Mouse (Mus musculus) heart, postnatal 0 days (tissue): Measurements from ENCODE around the gene Baiap3. TPM values are rescaled to one million over a fixed set of nuclear protein-coding genes. Genes with fewer than 3 reads are reported as not detected.
A peak's percentile ranks its signal among the peaks of the same experiment; 100 is the strongest.

ENCODE experiments used
- ATAC-seq: fragments of 200-750 bp; cut with Nextera tagmentation; 2 replicates; pipeline ENCODE4 v1.8.0; 2017; ENCODE audit warnings: low read depth, moderate number of reproducible peaks, moderate library complexity; ENCODE audit not compliant: insufficient read depth
- DNase-seq: peaks from one replicate; pipeline ENCODE4 v3.0.0-alpha.2; 2016; ENCODE audit warnings: low spot score
- H3K27ac ChIP-seq: fragments of 300-500 bp; sonication (generic); 2 replicates; pipeline ENCODE4 v1.5.1; 2014; ENCODE audit warnings: low read depth, mild to moderate bottlenecking
- H3K27me3 ChIP-seq: fragments of 300-500 bp; sonication (generic); 2 replicates; pipeline ENCODE4 v1.6.1; 2014; ENCODE audit warnings: low read length, mixed read lengths; ENCODE audit not compliant: control insufficient read depth, insufficient read depth
- H3K36me3 ChIP-seq: fragments of 300-500 bp; sonication (generic); replicated peaks from 2 replicates; pipeline ENCODE4 v1.6.1; 2014; ENCODE audit warnings: low read length, mixed read lengths; ENCODE audit not compliant: control insufficient read depth, insufficient read depth
- H3K4me1 ChIP-seq: fragments of 300-500 bp; sonication (generic); 2 replicates; pipeline ENCODE4 v1.6.1; 2014; ENCODE audit warnings: antibody characterized with exemption; ENCODE audit not compliant: control insufficient read depth, insufficient read depth
- H3K4me2 ChIP-seq: fragments of 300-500 bp; sonication (generic); 2 replicates; pipeline ENCODE4 v1.6.1; 2014; ENCODE audit warnings: low read depth, mild to moderate bottlenecking, low read length, moderate library complexity
- H3K4me3 ChIP-seq: fragments of 300-500 bp; sonication (generic); 2 replicates; pipeline ENCODE4 v1.5.1; 2014; ENCODE audit warnings: low read depth, low read length
- H3K9ac ChIP-seq: fragments of 300-500 bp; sonication (generic); replicated peaks from 2 replicates; pipeline ENCODE4 v1.6.1; 2014; ENCODE audit warnings: low read depth, low read length, mixed read lengths
- H3K9me3 ChIP-seq: fragments of 300-500 bp; sonication (generic); replicated peaks from 2 replicates; pipeline ENCODE4 v1.6.1; 2016; ENCODE audit warnings: low read length; ENCODE audit not compliant: control insufficient read depth
- CTCF ChIP-seq: IDR thresholded peaks from 2 replicates; pipeline ENCODE4 v1.5.1; 2016; ENCODE audit warnings: antibody characterized with exemption, control low read depth, low read depth
- EP300 ChIP-seq: IDR thresholded peaks from 2 replicates; pipeline ENCODE4 v1.6.1; 2016; ENCODE audit warnings: antibody characterized with exemption, low read depth
- WGBS: fragments of 180-500 bp; shearing (Covaris S2); extraction: QIAGEN DNeasy Blood & Tissue Kit; methylation state at CpG from one replicate; pipeline ENCODE4 v1.1.7; 2014; 5-methylcytosine and 5-hydroxymethylcytosine counted together
- polyA plus RNA-seq: library from polyadenylated mRNA; unstranded; fragments of >200 nt; fragmentation: Nextera tagmentation; extraction: Ambion mirVana; gene quantifications from 2 replicates; pipeline ENCODE4 v1.2.1, GENCODE M21; 2015
- total RNA-seq: library from RNA; depleted of rRNA; stranded (reverse); fragments of >200 nt; gene quantifications from 2 replicates; pipeline ENCODE4 v1.2.3, GENCODE M21; 2014; ENCODE audit warnings: low replicate concordance

Gene Baiap3
- total and polyA plus RNA-seq, 2 experiments from 2014 or later = 0.22 TPM; not detected in 1

- ATAC-seq (no peak), DNase-seq (peak; percentile 61)
- 12% methylated on average over 3 of the region's 3 CpGs for WGBS
- no peak overlapping the region for H3K4me3 ChIP-seq
- no peaks in the 10 kb centered on the region for H3K4me1 ChIP-seq
- no peaks in the 10 kb centered on the region for H3K36me3 ChIP-seq
- TF ChIP-seq EP300 (no peak), CTCF (peak; percentile 94)
- 0 out of 2 replicates have a peak, but pooled peaks cover 5% of the 10 kb centered on the region for H3K9me3 ChIP-seq
- no peak overlapping the region for H3K27ac ChIP-seq
- H3K27me3 ChIP-seq = no peaks in the 10 kb centered on the region
- H3K9ac ChIP-seq = no peak overlapping the region
- no peak overlapping the region for H3K4me2 ChIP-seq
These were observed 28.9 kb upstream of the Baiap3 start for GRCm38 (mm10) chr17:25285033-25285432.

GRCm38 (mm10) chr17:25282133-25282532, 26.0 kb upstream of the Baiap3 start:
- 22% methylated on average over 11 of the region's 11 CpGs for WGBS
- DNase-seq (no peak), ATAC-seq (peak; percentile 17; the same call in 1 of the 2 replicates)
- no peak for TF ChIP-seq CTCF
- TF ChIP-seq EP300 = no peak
- H3K4me3 ChIP-seq = no peak overlapping the region
- H3K27me3 ChIP-seq = no peaks in the 10 kb centered on the region
- H3K36me3 ChIP-seq = no peaks in the 10 kb centered on the region
- 0 out of 2 replicates have a peak, but pooled peaks cover 5% of the 10 kb centered on the region for H3K9me3 ChIP-seq
- H3K4me2 ChIP-seq = no peak overlapping the region
- H3K4me1 ChIP-seq = no peaks in the 10 kb centered on the region
- H3K27ac ChIP-seq = no peak overlapping the region
- no peak overlapping the region for H3K9ac ChIP-seq

GRCm38 (mm10) chr17:25275833-25276232, 19.7 kb upstream of the Baiap3 start:
- no peak overlapping the region for H3K4me2 ChIP-seq
- DNase-seq (no peak), ATAC-seq (no peak)
- H3K27ac ChIP-seq = no peak overlapping the region
- H3K9me3 ChIP-seq = no peaks in the 10 kb centered on the region
- WGBS = 93% methylated on average over 3 of the region's 3 CpGs
- H3K36me3 ChIP-seq = no peaks in the 10 kb centered on the region
- H3K27me3 ChIP-seq = no peaks in the 10 kb centered on the region
- TF ChIP-seq CTCF = no peak
- no peak for TF ChIP-seq EP300
- H3K9ac ChIP-seq = no peak overlapping the region
- H3K4me3 ChIP-seq = no peak overlapping the region
- peaks cover 16% of the 10 kb centered on the region for H3K4me1 ChIP-seq

GRCm38 (mm10) chr17:25274571-25275346, 18.6 kb upstream of the Baiap3 start, which contains the start of gene Ube2i:
Gene Ube2i (minus strand): TSS chr17:25274622.
- no peaks in the 10 kb centered on the region for H3K27me3 ChIP-seq
- no peaks in the 10 kb centered on the region for H3K36me3 ChIP-seq
- DNase-seq (no peak), ATAC-seq (no peak)
- 84% methylated on average over 9 of the region's 9 CpGs for WGBS
- peak within 1 kb of the TSS; percentile 96 for H3K4me3 ChIP-seq
- H3K27ac ChIP-seq = peak within 1 kb of the TSS; percentile 99
- TF ChIP-seq EP300 (no peak), CTCF (no peak)
- no peaks in the 10 kb centered on the region for H3K9me3 ChIP-seq
- H3K4me1 ChIP-seq = peaks cover 22% of the 10 kb centered on the region
- H3K9ac ChIP-seq = peak within 1 kb of the TSS; percentile 98
- peak within 1 kb of the TSS; percentile 88 for H3K4me2 ChIP-seq

- peak; percentile 69 for TF ChIP-seq CTCF
- no peak; the same call in none of the 2 replicates for TF ChIP-seq EP300
- under 1% methylated on average over 44 of the region's 45 CpGs for WGBS
- peaks cover 22% of the 10 kb centered on the region for H3K4me1 ChIP-seq
- H3K27me3 ChIP-seq = no peaks in the 10 kb centered on the region
- peaks cover 7% of the 10 kb centered on the region for H3K36me3 ChIP-seq
- H3K4me3 ChIP-seq = peak overlapping the region; percentile 96
- no peaks in the 10 kb centered on the region for H3K9me3 ChIP-seq
- peak overlapping the region; percentile 99 for H3K27ac ChIP-seq
- ATAC-seq (peak; percentile 85), DNase-seq (peak; percentile 89)
- H3K9ac ChIP-seq = peak overlapping the region; percentile 98
- H3K4me2 ChIP-seq = peak overlapping the region; percentile 88
These were observed 17.7 kb upstream of the Baiap3 start for GRCm38 (mm10) chr17:25273706-25274501.
